Mouse (Mus musculus): Measurements from ENCODE around the gene Arhgdig.
"Not testable (repeated sequence)": the region's sequence is repeated elsewhere in the genome, so short reads cannot be mapped to it uniquely, and the experiment has no call there.

The Arhgdig gene

GRCm38 (mm10) chr17:26204766-26205165, 2.8 kb downstream of the Arhgdig start:
- no peak for DNase-seq (ENCODE audit: low read depth)

DNA sequence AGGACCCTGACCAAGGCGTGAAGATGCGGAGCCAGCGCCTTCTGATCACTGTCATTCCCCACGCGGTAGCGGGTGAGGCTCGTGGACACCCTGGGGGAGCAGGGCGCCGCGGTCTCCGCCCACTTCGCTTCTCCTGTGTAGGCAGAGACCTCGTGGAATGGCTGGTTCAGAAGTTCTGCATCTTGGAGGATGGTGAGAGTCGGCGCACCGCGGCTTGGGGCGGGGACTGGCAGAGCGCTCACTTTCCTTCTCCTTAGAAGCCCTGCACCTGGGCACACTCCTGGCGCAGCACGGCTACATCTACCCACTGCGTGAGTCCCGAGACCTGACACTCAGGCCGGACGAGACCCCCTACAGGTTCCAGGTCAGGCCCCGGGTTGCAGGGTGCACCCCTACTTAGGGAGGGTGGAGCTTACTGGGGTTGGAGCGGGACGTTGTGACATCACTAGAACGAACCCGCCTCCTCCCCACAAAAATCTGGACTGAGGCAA, 4.2 kb downstream of the Arhgdig start:
- peak; percentile 60 for DNase-seq (ENCODE audit: low read depth)

DNA sequence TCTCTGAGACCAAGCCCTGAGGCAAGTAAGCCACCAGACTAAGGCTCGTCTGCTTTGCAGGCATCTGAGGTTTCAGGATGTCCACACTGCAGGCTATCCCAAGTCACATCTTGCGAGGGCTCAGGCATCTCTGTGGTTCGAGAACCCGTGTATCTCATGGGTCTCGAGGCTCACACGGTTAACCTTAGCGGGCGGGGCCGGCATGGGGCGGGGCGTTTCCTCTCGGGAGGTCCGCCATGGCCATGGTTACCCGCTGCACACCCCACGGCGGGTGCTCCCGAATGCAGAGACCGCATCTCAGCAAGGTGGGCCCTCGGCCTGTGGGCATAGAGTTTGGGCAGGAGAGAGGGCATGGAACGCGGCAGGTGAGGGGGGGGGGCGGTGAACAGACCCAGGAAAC, 4.8 kb downstream of the Arhgdig start, which contains the start of gene Rgs11:
Rgs11 (plus strand) TSS at position 215 of the 400 bp plus-strand sequence.
- peak; percentile 64 for DNase-seq (ENCODE audit: low read depth)

DNA sequence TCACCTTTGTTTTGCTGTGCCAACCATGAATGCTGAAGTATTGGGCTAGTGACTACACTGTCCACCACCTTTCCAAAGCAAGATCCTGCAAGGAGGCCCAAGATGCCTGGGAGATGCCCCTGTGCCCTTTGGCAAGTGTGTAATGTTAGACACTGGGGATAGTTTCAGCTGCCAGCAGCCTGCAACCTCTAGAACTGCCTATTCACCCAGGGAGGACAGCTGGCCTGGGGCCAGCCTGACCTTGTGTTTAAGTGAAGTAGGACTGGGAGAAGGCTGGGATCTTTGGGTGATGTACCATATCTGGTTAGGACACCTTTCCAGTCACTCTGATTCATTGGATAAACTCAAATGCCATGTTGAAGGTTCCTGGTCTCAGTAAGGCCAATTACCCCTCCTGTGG, 5.6 kb downstream of the Arhgdig start:
- no peak for DNase-seq (ENCODE audit: low read depth)

GRCm38 (mm10) chr17:26200831-26201705, 6.5 kb downstream of the Arhgdig start:
- DNase-seq (ENCODE audit: low read depth): peak; percentile 37

- no peak for DNase-seq (ENCODE audit: low read depth)
Measured at GRCm38 (mm10) chr17:26198892-26199291, 8.7 kb downstream of the Arhgdig start, which contains the start of gene Pdia2. TSS of gene Pdia2 (minus strand) at chr17:26199087.

GRCm38 (mm10) chr17:26192481-26193190, 14.9 kb downstream of the Arhgdig start:
- DNase-seq (ENCODE audit: low read depth): no peak

- peak; percentile 50 for DNase-seq (ENCODE audit: low read depth)
Measured at GRCm38 (mm10) chr17:26191486-26191885, 16.1 kb downstream of the Arhgdig start.

DNA sequence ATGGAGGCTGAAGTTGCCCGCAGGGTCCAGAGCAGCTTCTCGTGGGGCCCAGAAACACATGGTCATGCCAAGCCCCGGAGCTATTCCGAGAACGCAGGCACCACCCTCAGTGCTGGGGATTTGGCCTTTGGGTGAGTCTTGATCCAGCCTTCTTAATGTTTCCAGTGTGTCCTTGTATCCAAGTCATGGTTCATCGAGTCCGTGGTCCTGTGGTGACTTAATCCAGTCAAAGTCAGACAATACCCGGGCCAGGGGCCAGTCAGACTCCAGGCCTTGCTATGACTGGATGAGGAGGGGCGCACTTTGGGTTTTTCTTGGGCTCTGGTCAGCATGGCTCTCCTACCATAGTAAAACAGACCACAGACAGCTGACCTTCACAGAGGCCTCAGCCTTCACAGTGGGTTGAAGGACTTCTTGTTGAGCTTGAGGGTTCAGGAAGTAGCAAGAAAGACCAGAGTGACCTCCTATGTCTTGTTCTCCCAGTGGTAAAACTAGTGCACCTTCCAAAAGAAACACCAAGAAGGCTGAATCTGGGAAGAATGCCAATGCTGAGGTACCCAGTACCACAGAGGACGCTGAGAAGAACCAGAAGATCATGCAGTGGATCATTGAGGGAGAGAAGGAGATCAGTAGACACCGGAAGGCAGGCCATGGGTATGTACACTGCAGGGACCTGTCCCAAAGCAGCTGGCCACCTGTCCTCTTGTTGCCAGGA, 19.3 kb downstream of the Arhgdig start:
- DNase-seq (ENCODE audit: low read depth): no peak

- DNase-seq (ENCODE audit: low read depth): no peak
Measured at GRCm38 (mm10) chr17:26187592-26187991, 20.0 kb downstream of the Arhgdig start.

GRCm38 (mm10) chr17:26181179-26181578, 26.4 kb downstream of the Arhgdig start:
- no peak for DNase-seq (ENCODE audit: low read depth)

- DNase-seq (ENCODE audit: low read depth): no peak
Measured at GRCm38 (mm10) chr17:26178611-26179010, 29.0 kb downstream of the Arhgdig start.

DNA sequence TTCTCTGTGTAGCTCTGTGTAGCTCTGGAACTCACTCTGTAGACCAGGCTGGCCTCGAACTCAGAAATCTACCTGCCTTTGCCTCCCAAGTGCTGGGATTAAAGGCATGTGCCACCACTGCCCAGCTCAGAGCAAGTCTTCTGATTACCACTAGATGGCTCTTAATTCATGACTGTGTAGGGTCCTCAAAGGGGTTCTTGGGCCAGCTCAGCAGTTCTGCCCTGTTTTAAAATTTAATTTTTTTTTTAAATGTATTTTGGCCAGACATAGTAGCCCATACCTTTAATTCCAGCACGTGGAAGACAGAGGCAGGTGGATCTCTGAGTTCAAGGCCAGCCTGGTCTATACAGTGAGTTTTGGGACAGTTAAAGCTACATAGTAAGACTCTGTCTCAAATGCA, 32.3 kb downstream of the Arhgdig start:
- DNase-seq (ENCODE audit: low read depth): not testable (repeated sequence)

DNA sequence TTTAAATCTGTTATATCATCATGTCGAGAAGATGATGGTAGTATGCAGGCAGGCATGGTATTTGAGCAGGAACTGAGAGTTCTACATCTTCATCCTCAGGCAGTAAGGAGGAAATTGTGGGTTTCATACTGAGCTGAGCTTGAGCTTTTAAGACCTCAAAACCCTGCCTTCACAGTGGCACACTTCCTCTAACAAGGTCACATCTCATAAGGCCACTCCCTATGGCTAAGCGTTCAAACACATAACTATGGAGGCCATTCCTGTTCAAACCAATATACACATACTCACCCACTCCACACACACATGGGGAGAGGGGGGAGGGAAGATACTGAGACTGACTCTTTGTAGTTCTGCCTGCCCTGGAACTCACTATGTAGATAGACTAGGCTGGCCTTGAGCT, 39.5 kb downstream of the Arhgdig start:
- peak; percentile 85 for DNase-seq (ENCODE audit: low read depth)

DNA sequence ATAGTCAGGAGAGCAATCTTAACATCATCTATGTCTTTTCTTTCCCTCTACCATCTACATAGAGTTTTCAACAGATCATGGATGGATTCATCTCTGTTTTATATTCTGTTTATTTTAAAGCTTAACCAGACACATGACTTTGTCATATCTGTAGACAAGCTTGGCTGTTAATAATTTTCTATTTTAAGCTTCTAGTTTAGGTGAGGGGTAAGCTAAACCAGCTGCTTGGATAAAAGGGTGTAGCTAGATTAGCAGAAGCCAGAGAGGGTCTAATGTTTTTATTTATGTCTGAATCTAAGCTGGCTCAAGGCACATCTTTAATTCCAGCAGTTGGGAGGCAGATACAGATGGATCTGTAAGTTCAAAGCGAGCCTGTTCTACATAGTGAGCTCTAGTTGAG, 44.9 kb downstream of the Arhgdig start:
- no peak for DNase-seq (ENCODE audit: low read depth)

DNA sequence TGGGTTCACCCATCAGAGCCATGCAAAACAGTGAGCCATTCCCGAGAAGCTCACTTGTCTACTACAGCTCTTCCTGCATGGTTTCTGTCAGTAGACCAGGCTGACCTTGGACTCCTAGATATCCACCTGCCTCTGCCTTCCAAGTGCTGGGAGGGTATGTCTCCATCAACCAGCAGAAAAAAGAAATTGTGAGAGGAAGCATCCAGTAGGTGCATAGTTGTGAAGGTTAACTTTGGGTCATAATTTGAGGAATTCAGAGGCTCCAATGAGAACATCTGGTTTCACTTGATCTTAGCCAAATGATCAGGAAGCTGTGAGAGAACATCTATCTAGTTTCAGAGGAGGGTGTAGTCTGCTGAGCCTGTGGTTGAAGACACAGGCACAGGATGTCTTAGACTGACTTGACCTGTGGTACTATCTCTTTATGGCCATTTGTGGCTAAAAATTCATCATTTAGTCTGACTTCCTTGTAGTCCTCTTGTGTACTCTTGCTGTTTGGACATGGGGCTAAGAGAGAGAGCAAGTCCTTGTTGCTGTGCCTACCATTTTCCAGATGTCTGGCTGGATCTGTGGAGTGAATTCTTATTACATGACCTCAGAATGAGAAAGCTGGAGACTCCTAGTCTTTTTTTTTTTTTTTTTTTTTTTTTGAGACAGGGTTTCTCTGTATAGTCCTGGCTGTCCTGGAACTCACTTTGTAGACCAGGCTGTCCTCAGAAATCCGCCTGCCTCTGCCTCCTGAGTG, 55.5 kb downstream of the Arhgdig start:
- no peak for DNase-seq (ENCODE audit: low read depth)

All from naive thymus-derived CD4-positive, alpha-beta T cell, adult 2 months (primary cell).